In the genomic region with DNA sequence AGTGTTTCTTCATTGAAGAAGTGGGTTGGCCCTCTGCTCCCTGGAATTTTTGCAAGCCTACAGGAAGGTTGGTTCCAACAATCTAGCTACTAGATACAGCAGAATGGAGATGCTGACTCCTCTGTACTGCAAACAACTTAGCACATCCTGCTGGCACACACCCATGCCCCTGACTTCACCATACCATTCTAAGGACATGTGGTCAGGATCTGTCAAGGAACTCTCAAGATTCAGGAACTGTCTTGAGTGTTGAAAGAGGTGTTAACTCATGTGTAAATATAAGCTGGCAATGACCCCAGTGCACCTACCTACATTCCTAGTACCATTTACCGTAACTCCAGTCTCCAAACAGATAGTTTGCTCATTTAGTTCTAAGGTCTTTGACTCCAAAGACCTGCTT, we compare ENCODE assay signal across 15 mouse cellular contexts.
"Had no signal": no experiment of that assay in that cellular context is flagged by ENCODE, and none has a peak within 500 bp of the region (broad histone marks: within the 10 kb centered on the region; RNA-seq: fewer than 3 reads in every experiment).

No protein-coding gene starts in this region.

- DNase-seq: lung, embryonic 14.5 days; midbrain, embryonic 14.5 days; right cerebral cortex, postnatal 25 days; right cerebral cortex, postnatal 4 days; spleen, adult 18-20 months; thymus, adult 18-20 months; thymus, postnatal 14 days; thymus, postnatal 36 days had no signal

- ATAC-seq: liver, embryonic 12.5 days had no signal

- H3K4me3 ChIP-seq: limb, embryonic 15.5 days; liver, embryonic 12.5 days; midbrain, embryonic 10.5 days; midbrain, embryonic 12.5 days; neural tube, embryonic 12.5 days; stomach, embryonic 15.5 days had no signal

- H3K9ac ChIP-seq: limb, embryonic 15.5 days; liver, embryonic 12.5 days; liver, embryonic 14.5 days; lung, embryonic 14.5 days; midbrain, embryonic 12.5 days; neural tube, embryonic 12.5 days; stomach, embryonic 15.5 days had no signal

- H3K27me3 ChIP-seq: limb, embryonic 15.5 days; liver, embryonic 12.5 days; midbrain, embryonic 12.5 days; neural tube, embryonic 12.5 days; stomach, embryonic 15.5 days had no signal

- H3K36me3 ChIP-seq: limb, embryonic 15.5 days; liver, embryonic 12.5 days; midbrain, embryonic 10.5 days; midbrain, embryonic 12.5 days; neural tube, embryonic 12.5 days; stomach, embryonic 15.5 days had no signal

- H3K9me3 ChIP-seq: limb, embryonic 15.5 days; liver, embryonic 12.5 days; neural tube, embryonic 12.5 days; stomach, embryonic 15.5 days had no signal

- H3K4me1 ChIP-seq: limb, embryonic 15.5 days; liver, embryonic 12.5 days; midbrain, embryonic 10.5 days; midbrain, embryonic 12.5 days; neural tube, embryonic 12.5 days; stomach, embryonic 15.5 days had no signal

- H3K27ac ChIP-seq: limb, embryonic 15.5 days; liver, embryonic 12.5 days; liver, embryonic 14.5 days; midbrain, embryonic 10.5 days; midbrain, embryonic 12.5 days; neural tube, embryonic 12.5 days; stomach, embryonic 15.5 days had no signal

- H3K4me2 ChIP-seq: limb, embryonic 15.5 days; liver, embryonic 12.5 days; lung, embryonic 14.5 days; midbrain, embryonic 12.5 days; neural tube, embryonic 12.5 days; stomach, embryonic 15.5 days had no signal
